Mouse (Mus musculus) CH12F3 (cell line): ENCODE measurements around the gene Rexo4.

ENCODE experiments used
- in situ Hi-C: fragments of 300-500 bp; cut with MboI; formaldehyde crosslinking; loops from 2 replicates; pipeline ENCODE4 v1.14.3; 2020; ENCODE audit warnings: low sequenced_read_pairs

Gene Rexo4

GRCm38 (mm10) chr2:26950411-26950810, 13.8 kb downstream of the Rexo4 start:
- in situ Hi-C loops, result no loop called here

GRCm38 (mm10) chr2:26943253-26943652, 20.9 kb downstream of the Rexo4 start:
- in situ Hi-C loops, result no loop called here

- in situ Hi-C loops, result no loop called here
These were observed 22.6 kb downstream of the Rexo4 start for GRCm38 (mm10) chr2:26941539-26941938.

- in situ Hi-C loops, result no loop called here
These were observed 27.8 kb downstream of the Rexo4 start for GRCm38 (mm10) chr2:26936425-26936824.

GRCm38 (mm10) chr2:26935286-26935685, 28.9 kb downstream of the Rexo4 start:
- in situ Hi-C loops, result no loop called here

GRCm38 (mm10) chr2:26933304-26934055, 30.7 kb downstream of the Rexo4 start, which contains the start of the genes Surf4 and Stkld1:
Surf4 (minus strand) TSS chr2:26933928.
Stkld1 (plus strand) TSS chr2:26934047.
- in situ Hi-C loops, result no loop called here

GRCm38 (mm10) chr2:26932473-26933303, 31.5 kb downstream of the Rexo4 start:
- in situ Hi-C loops, result no loop called here

GRCm38 (mm10) chr2:26930390-26930789, 33.8 kb downstream of the Rexo4 start:
- in situ Hi-C loops, result no loop called here

GRCm38 (mm10) chr2:26927745-26928476, 36.3 kb downstream of the Rexo4 start:
- in situ Hi-C loops, result no loop called here

- in situ Hi-C loops, result no loop called here
These were observed 42.4 kb downstream of the Rexo4 start for GRCm38 (mm10) chr2:26921784-26922183.

GRCm38 (mm10) chr2:26920190-26920855, 43.9 kb downstream of the Rexo4 start:
- in situ Hi-C loops, result no loop called here

GRCm38 (mm10) chr2:26919684-26920083, 44.5 kb downstream of the Rexo4 start:
- in situ Hi-C loops, result no loop called here

GRCm38 (mm10) chr2:26916738-26917137, 47.4 kb downstream of the Rexo4 start:
- in situ Hi-C loops, result no loop called here

- in situ Hi-C loops, result no loop called here
These were observed 48.1 kb downstream of the Rexo4 start, which contains the start of the genes Surf2 and Surf1 for GRCm38 (mm10) chr2:26915927-26916728. Surf2 (plus strand) TSS chr2:26916367. Surf1 (minus strand) TSS chr2:26916530.

- in situ Hi-C loops, result no loop called here
These were observed 49.8 kb downstream of the Rexo4 start for GRCm38 (mm10) chr2:26914148-26914941.

- in situ Hi-C loops, result no loop called here
These were observed 50.6 kb downstream of the Rexo4 start for GRCm38 (mm10) chr2:26913416-26914147.

GRCm38 (mm10) chr2:26912253-26912770, 51.9 kb downstream of the Rexo4 start:
- in situ Hi-C loops, result no loop called here
